Mouse (Mus musculus): ENCODE measurements around the gene Olfr155. TPM values are rescaled to one million over a fixed set of nuclear protein-coding genes. Genes with fewer than 3 reads are reported as not detected.

The Olfr155 gene
- total and polyA plus RNA-seq, 3 experiments, result not detected

DNA sequence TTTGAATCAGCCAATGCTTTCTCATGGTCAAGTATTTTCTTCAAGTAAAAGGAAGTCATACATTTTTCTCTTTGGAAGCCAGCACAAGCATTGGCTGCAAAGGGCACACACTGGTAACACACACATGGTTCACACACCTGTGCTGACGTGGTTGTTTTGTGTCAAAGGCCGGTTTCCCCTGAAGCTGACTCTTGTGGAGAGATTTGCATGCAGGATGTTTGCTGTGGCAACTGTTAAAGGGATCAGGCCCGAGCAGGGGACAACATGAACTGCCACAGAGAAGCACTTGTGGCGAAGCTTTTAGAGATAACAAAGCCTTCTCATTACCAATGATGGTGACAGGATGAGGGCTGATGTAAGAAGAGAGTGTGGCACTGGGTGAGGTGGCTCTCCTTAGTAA is 16.6 kb upstream of the Olfr155 start:
- Histone ChIP-seq H3K27me3 (ENCODE audit: control insufficient read depth, insufficient read depth, low read length) (no peaks in the 10 kb centered on the region), H3K36me3 (ENCODE audit: control insufficient read depth, insufficient read depth, low read length) (no peaks in the 10 kb centered on the region), H3K79me2 (replicated peaks; ENCODE audit: control insufficient read depth, insufficient read depth, low read length) (no peaks in the 10 kb centered on the region), H3K27ac (no peak overlapping the region), H3K4me3 (no peak overlapping the region), H3K9ac (ENCODE audit: low read depth, low read length) (no peak overlapping the region), H3K4me1 (ENCODE audit: control insufficient read depth, insufficient read depth, low read length) (no peaks in the 10 kb centered on the region)
- TF ChIP-seq CTCF (IDR thresholded peaks at IDR 0.05) (no peak), POLR2A (IDR thresholded peaks at IDR 0.05; ENCODE audit: insufficient read depth, low read depth, low read length) (no peak), EP300 (IDR thresholded peaks at IDR 0.05; ENCODE audit: insufficient read depth, low read depth, low read length) (no peak)
- intact Hi-C loops (cut with DNase I), result no loop called here
- DNase-seq, result no peak
- 46% methylated on average over 4 of the region's 4 CpGs for WGBS

- WGBS, result 78% methylated on average over 3 of the region's 3 CpGs
- no peak overlapping the region for H3K4me3 ChIP-seq
- TF ChIP-seq EP300 (IDR thresholded peaks at IDR 0.05; ENCODE audit: insufficient read depth, low read depth, low read length), result no peak
- TF ChIP-seq CTCF (IDR thresholded peaks at IDR 0.05), result no peak
- TF ChIP-seq POLR2A (IDR thresholded peaks at IDR 0.05; ENCODE audit: insufficient read depth, low read depth, low read length), result no peak
- H3K36me3 ChIP-seq (ENCODE audit: control insufficient read depth, insufficient read depth, low read length), result no peaks in the 10 kb centered on the region
- no peaks in the 10 kb centered on the region for H3K4me1 ChIP-seq (ENCODE audit: control insufficient read depth, insufficient read depth, low read length)
- H3K79me2 ChIP-seq (replicated peaks; ENCODE audit: control insufficient read depth, insufficient read depth, low read length), result no peaks in the 10 kb centered on the region
- no peaks in the 10 kb centered on the region for H3K27me3 ChIP-seq (ENCODE audit: control insufficient read depth, insufficient read depth, low read length)
- DNase-seq, result no peak
- no peak overlapping the region for H3K27ac ChIP-seq
- intact Hi-C loops (cut with DNase I), result no loop called here
- no peak overlapping the region for H3K9ac ChIP-seq (ENCODE audit: low read depth, low read length)
These were observed 13.0 kb upstream of the Olfr155 start for GRCm38 (mm10) chr4:43838326-43838725.

- no peak for TF ChIP-seq EP300 (IDR thresholded peaks at IDR 0.05; ENCODE audit: insufficient read depth, low read depth, low read length)
- TF ChIP-seq CTCF (IDR thresholded peaks at IDR 0.05), result no peak
- TF ChIP-seq POLR2A (IDR thresholded peaks at IDR 0.05; ENCODE audit: insufficient read depth, low read depth, low read length), result no peak
- 75% methylated on average over 1 of the region's 1 CpGs for WGBS
- H3K4me1 ChIP-seq (ENCODE audit: control insufficient read depth, insufficient read depth, low read length), result no peaks in the 10 kb centered on the region
- H3K4me3 ChIP-seq, result no peak within 1 kb of the TSS
- H3K27me3 ChIP-seq (ENCODE audit: control insufficient read depth, insufficient read depth, low read length), result no peaks in the 10 kb centered on the region
- no peak for DNase-seq
- no peaks in the 10 kb centered on the region for H3K36me3 ChIP-seq (ENCODE audit: control insufficient read depth, insufficient read depth, low read length)
- H3K27ac ChIP-seq, result no peak within 1 kb of the TSS
- intact Hi-C loops (cut with DNase I), result no loop called here
- no peaks in the 10 kb centered on the region for H3K79me2 ChIP-seq (replicated peaks; ENCODE audit: control insufficient read depth, insufficient read depth, low read length)
- H3K9ac ChIP-seq (ENCODE audit: low read depth, low read length), result no peak within 1 kb of the TSS
These were observed 11.3 kb upstream of the Olfr155 start, which contains the start of gene Olfr157 for GRCm38 (mm10) chr4:43840101-43840500. Gene Olfr157 (minus strand): TSS chr4:43840201.

GRCm38 (mm10) chr4:43854101-43854500 is 2.7 kb downstream of the Olfr155 start:
- intact Hi-C loops (cut with DNase I), result no loop called here
- Histone ChIP-seq H3K36me3 (ENCODE audit: control insufficient read depth, insufficient read depth, low read length) (no peaks in the 10 kb centered on the region), H3K4me3 (no peak overlapping the region), H3K4me1 (ENCODE audit: control insufficient read depth, insufficient read depth, low read length) (no peaks in the 10 kb centered on the region), H3K27ac (no peak overlapping the region), H3K79me2 (replicated peaks; ENCODE audit: control insufficient read depth, insufficient read depth, low read length) (no peaks in the 10 kb centered on the region), H3K9ac (ENCODE audit: low read depth, low read length) (no peak overlapping the region), H3K27me3 (ENCODE audit: control insufficient read depth, insufficient read depth, low read length) (no peaks in the 10 kb centered on the region)
- TF ChIP-seq POLR2A (IDR thresholded peaks at IDR 0.05; ENCODE audit: insufficient read depth, low read depth, low read length) (no peak), CTCF (IDR thresholded peaks at IDR 0.05) (no peak), EP300 (IDR thresholded peaks at IDR 0.05; ENCODE audit: insufficient read depth, low read depth, low read length) (no peak)
- DNase-seq, result no peak
- 64% methylated on average over 8 of the region's 8 CpGs for WGBS

DNA sequence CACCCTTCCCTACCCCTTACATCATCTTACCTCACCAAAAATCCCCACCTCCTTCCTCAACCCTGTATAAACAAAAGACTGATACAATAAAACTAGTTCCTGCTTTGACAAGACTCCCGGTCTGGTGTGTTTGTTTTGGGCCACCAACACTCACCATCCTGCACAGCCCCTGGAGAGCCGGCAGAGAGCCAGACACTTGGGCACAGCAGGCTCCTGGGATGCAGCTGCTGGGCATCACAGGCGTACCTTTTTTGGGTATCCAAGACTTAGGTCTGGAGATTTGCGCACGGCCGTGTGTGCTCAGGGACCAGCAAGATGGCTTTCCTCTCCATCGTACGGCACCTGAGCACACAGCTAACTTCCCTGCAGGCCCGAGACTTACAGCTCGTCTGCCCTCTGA is 8.5 kb downstream of the Olfr155 start:
- Histone ChIP-seq H3K4me1 (ENCODE audit: control insufficient read depth, insufficient read depth, low read length) (peaks cover 1% of the 10 kb centered on the region), H3K27me3 (ENCODE audit: control insufficient read depth, insufficient read depth, low read length) (no peaks in the 10 kb centered on the region), H3K4me3 (no peak overlapping the region), H3K36me3 (ENCODE audit: control insufficient read depth, insufficient read depth, low read length) (no peaks in the 10 kb centered on the region), H3K9ac (ENCODE audit: low read depth, low read length) (no peak overlapping the region), H3K79me2 (replicated peaks; ENCODE audit: control insufficient read depth, insufficient read depth, low read length) (no peaks in the 10 kb centered on the region), H3K27ac (no peak overlapping the region)
- DNase-seq, result no peak
- 78% methylated on average over 10 of the region's 10 CpGs for WGBS
- intact Hi-C loops (cut with DNase I), result loop anchor here (2.0 to 10.0 kb wide), 3 partner anchors 137 to 425 kb away; partner anchors contain the start of gene Npr2
- no peak for TF ChIP-seq CTCF (IDR thresholded peaks at IDR 0.05)
- TF ChIP-seq EP300 (IDR thresholded peaks at IDR 0.05; ENCODE audit: insufficient read depth, low read depth, low read length), result no peak
- TF ChIP-seq POLR2A (IDR thresholded peaks at IDR 0.05; ENCODE audit: insufficient read depth, low read depth, low read length), result no peak

DNA sequence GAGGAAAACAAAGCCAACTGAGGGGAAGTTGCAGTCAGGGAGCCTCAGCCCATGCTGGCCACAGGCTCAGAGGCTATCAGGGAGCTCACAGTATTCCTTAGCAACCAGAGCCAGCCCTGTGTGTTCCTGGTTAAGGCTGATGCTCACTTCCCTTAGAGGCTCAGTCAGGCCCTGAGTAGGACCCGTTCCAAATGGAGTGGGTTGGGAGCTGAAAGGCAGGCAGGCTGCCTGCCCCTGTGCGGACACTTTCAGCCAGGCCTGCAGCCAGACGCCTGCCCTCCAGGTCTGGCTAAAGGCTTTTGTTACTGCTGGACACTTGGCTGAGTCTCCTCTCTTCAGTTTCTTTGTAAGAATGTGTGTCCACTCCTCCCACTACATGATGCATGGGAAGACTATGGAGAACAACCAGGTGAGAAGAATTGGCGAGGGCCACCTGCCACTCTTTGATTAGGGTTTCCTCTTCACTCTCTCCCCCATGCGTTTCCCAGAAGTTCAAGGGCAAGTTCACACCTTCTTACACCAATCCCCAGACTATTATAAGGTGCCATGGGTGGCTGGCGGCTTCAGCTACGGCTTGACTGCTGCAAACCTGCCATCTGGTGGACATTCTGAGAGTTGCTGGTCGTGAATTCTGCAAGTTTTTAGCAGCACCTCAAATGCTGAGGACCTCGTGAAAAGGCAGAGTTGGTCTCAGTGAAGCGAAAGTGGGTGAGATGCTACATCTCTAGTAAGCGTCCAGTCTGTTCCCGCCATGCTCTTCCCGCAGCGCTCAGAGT is 9.6 kb downstream of the Olfr155 start:
- peak; percentile 89 for TF ChIP-seq CTCF (IDR thresholded peaks at IDR 0.05)
- TF ChIP-seq EP300 (IDR thresholded peaks at IDR 0.05; ENCODE audit: insufficient read depth, low read depth, low read length), result peak; percentile 81
- TF ChIP-seq POLR2A (IDR thresholded peaks at IDR 0.05; ENCODE audit: insufficient read depth, low read depth, low read length), result no peak
- Histone ChIP-seq H3K27me3 (ENCODE audit: control insufficient read depth, insufficient read depth, low read length) (no peaks in the 10 kb centered on the region), H3K4me1 (ENCODE audit: control insufficient read depth, insufficient read depth, low read length) (peaks cover 1% of the 10 kb centered on the region), H3K79me2 (replicated peaks; ENCODE audit: control insufficient read depth, insufficient read depth, low read length) (no peaks in the 10 kb centered on the region), H3K4me3 (no peak overlapping the region), H3K9ac (ENCODE audit: low read depth, low read length) (no peak overlapping the region), H3K27ac (no peak overlapping the region), H3K36me3 (ENCODE audit: control insufficient read depth, insufficient read depth, low read length) (no peaks in the 10 kb centered on the region)
- 10% methylated on average over 14 of the region's 14 CpGs for WGBS
- peak; percentile 61 to 77 for DNase-seq
- intact Hi-C loops (cut with DNase I), result loop anchor here (1.0 to 10.0 kb wide), 5 partner anchors 98 to 426 kb away; partner anchors contain the start of gene Npr2

Data from heart, adult 2 months (tissue).